Mouse (Mus musculus) CH12.LX (cell line): ENCODE results near the gene Babam2. TPM values are rescaled to one million over a fixed set of nuclear protein-coding genes. Genes with fewer than 3 reads are reported as not detected.
"Not testable (repeated sequence)": the region's sequence is repeated elsewhere in the genome, so short reads cannot be mapped to it uniquely, and the experiment has no call there.

Experiments used
- DNase-seq: peaks from one replicate; pipeline ENCODE4 v3.0.0-alpha.2; 2013; ENCODE audit errors: extremely low read depth
- H3K27ac ChIP-seq: 2 replicates; pipeline ENCODE4 v1.5.1; 2012; ENCODE audit warnings: low read depth, mild to moderate bottlenecking, control low read depth, moderate library complexity; ENCODE audit not compliant: insufficient read depth
- H3K27me3 ChIP-seq: replicated peaks from 2 replicates; pipeline ENCODE3; 2012; ENCODE audit warnings: inconsistent platforms
- H3K36me3 ChIP-seq, 2 experiments: replicated peaks in 1 of 2; 2 replicates each; pipeline versions ENCODE3 to v1.6.1; 2012; ENCODE audit warnings: inconsistent platforms in 1 of 2, low read length in 1 of 2, mild to moderate bottlenecking in 1 of 2, mixed read lengths in 1 of 2, moderate library complexity in 1 of 2; ENCODE audit not compliant: control insufficient read depth in 1 of 2, insufficient read depth in 1 of 2
- H3K4me1 ChIP-seq, 2 experiments: 2 replicates each; pipeline ENCODE4 v1.6.1; 2012; ENCODE audit warnings: inconsistent platforms in 1 of 2, moderate library complexity in 1 of 2; ENCODE audit not compliant: insufficient read depth in 2 of 2, control insufficient read depth in 1 of 2
- H3K4me2 ChIP-seq: 2 replicates; pipeline ENCODE4 v1.6.1; 2012; ENCODE audit warnings: low read depth, mild to moderate bottlenecking, control low read depth; ENCODE audit not compliant: poor library complexity, insufficient read depth, severe bottlenecking
- H3K4me3 ChIP-seq, 3 experiments: fragments of 150-350 bp in 1 of 3; sonication (generic) in 1 of 3; replicated peaks in 1 of 3; 2 replicates each; pipeline versions ENCODE3 to v1.5.1; 2011 to 2012; ENCODE audit warnings: low read depth in 2 of 3, low read length in 2 of 3, mild to moderate bottlenecking in 2 of 3, moderate library complexity in 2 of 3, control low read depth in 1 of 3, improper control_type of control experiment in 1 of 3, inconsistent platforms in 1 of 3, mixed read lengths in 1 of 3; ENCODE audit not compliant: poor library complexity in 1 of 3
- H3K79me2 ChIP-seq: replicated peaks from 2 replicates; pipeline ENCODE4 v1.6.1; 2012; ENCODE audit warnings: mild to moderate bottlenecking, moderate library complexity; ENCODE audit not compliant: control insufficient read depth, poor library complexity, insufficient read depth, severe bottlenecking; ENCODE audit errors: extremely low read depth
- H3K9ac ChIP-seq: 2 replicates; pipeline ENCODE4 v1.6.1; 2012; ENCODE audit warnings: low read depth, mild to moderate bottlenecking, control low read depth, moderate library complexity; ENCODE audit not compliant: insufficient read depth
- H3K9me3 ChIP-seq: replicated peaks from 2 replicates; pipeline ENCODE3; 2012; ENCODE audit warnings: low read length, inconsistent platforms, mixed read lengths
- BHLHE40 ChIP-seq: IDR thresholded peaks from 2 replicates; pipeline ENCODE4 v1.6.1; 2011; ENCODE audit warnings: mild to moderate bottlenecking, low read depth, low read length, improper control_type of control experiment
- E2F4 ChIP-seq: IDR thresholded peaks from 2 replicates; pipeline ENCODE4 v1.6.1; 2011; ENCODE audit warnings: low read depth, low read length, improper control_type of control experiment; ENCODE audit not compliant: insufficient replicate concordance
- ELF1 ChIP-seq: IDR thresholded peaks from 2 replicates; pipeline ENCODE4 v1.6.1; 2014; ENCODE audit warnings: low read depth, mild to moderate bottlenecking, inconsistent platforms, low read length, improper control_type of control experiment
- EP300 ChIP-seq: IDR thresholded peaks from 2 replicates; pipeline ENCODE4 v1.6.1; 2011; ENCODE audit warnings: low read length, improper control_type of control experiment
- ETS1 ChIP-seq: conservative IDR thresholded peaks from 2 replicates; pipeline ENCODE4 v1.6.1; 2012; ENCODE audit warnings: low read depth, mild to moderate bottlenecking, inconsistent platforms, low read length, improper control_type of control experiment, moderate library complexity
- HCFC1 ChIP-seq: IDR thresholded peaks from 2 replicates; pipeline ENCODE4 v1.6.1; 2012; ENCODE audit warnings: low read depth, mild to moderate bottlenecking, inconsistent platforms, low read length, improper control_type of control experiment
- IRF4 ChIP-seq: IDR thresholded peaks from 2 replicates; pipeline ENCODE4 v1.6.1; 2014; ENCODE audit warnings: low read depth, mild to moderate bottlenecking, inconsistent platforms, low read length, improper control_type of control experiment
- JUN ChIP-seq: IDR thresholded peaks from 2 replicates; pipeline ENCODE4 v1.6.1; 2011; ENCODE audit warnings: low read depth, mild to moderate bottlenecking, low read length, improper control_type of control experiment, moderate library complexity; ENCODE audit not compliant: insufficient read depth
- JUND ChIP-seq: conservative IDR thresholded peaks from 2 replicates; pipeline ENCODE4 v1.6.1; 2011; ENCODE audit warnings: low read depth, low read length, improper control_type of control experiment
- KAT2A ChIP-seq: IDR thresholded peaks from 2 replicates; pipeline ENCODE4 v1.6.1; 2012; ENCODE audit warnings: low read length, improper control_type of control experiment, inconsistent platforms; ENCODE audit not compliant: insufficient replicate concordance
- MAFK ChIP-seq: IDR thresholded peaks from 2 replicates; pipeline ENCODE4 v1.6.1; 2011; ENCODE audit warnings: low read length, improper control_type of control experiment; ENCODE audit not compliant: insufficient replicate concordance
- MAX ChIP-seq: IDR thresholded peaks from 2 replicates; pipeline ENCODE4 v1.6.1; 2011; ENCODE audit warnings: low read length, improper control_type of control experiment
- MAZ ChIP-seq: IDR thresholded peaks from 2 replicates; pipeline ENCODE4 v1.6.1; 2012; ENCODE audit warnings: low read depth, mild to moderate bottlenecking, inconsistent platforms, low read length, improper control_type of control experiment, moderate library complexity
- MEF2A ChIP-seq: IDR thresholded peaks from 2 replicates; pipeline ENCODE4 v1.6.1; 2014; ENCODE audit warnings: low read depth, mild to moderate bottlenecking, inconsistent platforms, low read length, improper control_type of control experiment, borderline replicate concordance
- MXI1 ChIP-seq: IDR thresholded peaks from 2 replicates; pipeline ENCODE4 v1.6.1; 2011; ENCODE audit warnings: mild to moderate bottlenecking, low read depth, low read length, improper control_type of control experiment
- MYC ChIP-seq: IDR thresholded peaks from 2 replicates; pipeline ENCODE4 v1.6.1; 2011; ENCODE audit warnings: low read depth, mild to moderate bottlenecking, improper control_type of control experiment, low read length
- NELFE ChIP-seq: IDR thresholded peaks from 2 replicates; pipeline ENCODE4 v1.6.1; 2011; ENCODE audit warnings: low read depth, low read length, improper control_type of control experiment
- NRF1 ChIP-seq: IDR thresholded peaks from 2 replicates; pipeline ENCODE4 v1.6.1; 2014; ENCODE audit warnings: low read depth, mild to moderate bottlenecking, inconsistent platforms, low read length, improper control_type of control experiment, moderate library complexity
- POLR2AphosphoS2 ChIP-seq: IDR thresholded peaks from 2 replicates; pipeline ENCODE4 v1.6.1; 2011; ENCODE audit warnings: low read depth, low read length, improper control_type of control experiment
- USF1 ChIP-seq: IDR thresholded peaks from 2 replicates; pipeline ENCODE4 v1.6.1; 2014; ENCODE audit warnings: low read depth, mild to moderate bottlenecking, inconsistent platforms, low read length, improper control_type of control experiment
- ZC3H11A ChIP-seq: IDR thresholded peaks from 2 replicates; pipeline ENCODE4 v1.6.1; 2012; ENCODE audit warnings: low read depth, mild to moderate bottlenecking, inconsistent platforms, low read length, improper control_type of control experiment
- ZKSCAN1 ChIP-seq: IDR thresholded peaks from 2 replicates; pipeline ENCODE4 v1.6.1; 2012; ENCODE audit warnings: low read depth, inconsistent platforms, low read length, improper control_type of control experiment, borderline replicate concordance
- ZNF384 ChIP-seq: IDR thresholded peaks from 2 replicates; pipeline ENCODE4 v1.6.1; 2012; ENCODE audit warnings: low read depth, low read length, improper control_type of control experiment, inconsistent platforms
- dilution Hi-C: fragments of 300-500 bp; cut with MboI; formaldehyde crosslinking; loops from 2 replicates; pipeline ENCODE4 v1.14.3; 2020; ENCODE audit warnings: low sequenced_read_pairs; ENCODE audit not compliant: extremely low pct_unique_long_range_greater_than_20kb, extremely low pct_ligation_motif_present
- in situ Hi-C: fragments of 300-500 bp; cut with MboI; formaldehyde crosslinking; loops from 3 replicates; pipeline ENCODE4 v1.14.3; 2019; ENCODE audit warnings: low sequenced_read_pairs, low pct_ligation_motif_present, low pct_unique_long_range_greater_than_20kb, mixed read lengths
- polyA plus RNA-seq: library from polyadenylated mRNA; unstranded; fragments of >175 nt; gene quantifications from 2 replicates; pipeline ENCODE4 v1.2.1, GENCODE M21; 2012; ENCODE audit warnings: low read depth; ENCODE audit not compliant: insufficient read length
- total RNA-seq, 2 experiments: library from RNA; depleted of rRNA; stranded (reverse); fragments of 300-350 nt in 1 of 2; fragments of >200 nt in 1 of 2; gene quantifications; 2 replicates each; pipeline ENCODE4 v1.2.3; 2012 to 2014

The Babam2 gene
- total and polyA plus RNA-seq, 3 experiments = 38.2 to 78.0 (median 39.8) TPM

GRCm38 (mm10) chr5:31852786-31853185 is 155.3 kb downstream of the Babam2 start:
- no peak overlapping the region for H3K9ac ChIP-seq
- in situ Hi-C loops = no loop called here
- no peak overlapping the region for H3K4me3 ChIP-seq
- no peak overlapping the region for H3K4me2 ChIP-seq
- no peaks in the 10 kb centered on the region for H3K27me3 ChIP-seq
- H3K9me3 ChIP-seq = no peaks in the 10 kb centered on the region
- no peak for DNase-seq
- H3K36me3 ChIP-seq = no peaks in the 10 kb centered on the region
- H3K27ac ChIP-seq = no peak overlapping the region
- TF ChIP-seq EP300 (no peak), ZC3H11A (no peak), USF1 (no peak), JUND (no peak), MXI1 (no peak), ZNF384 (no peak), NRF1 (no peak), NELFE (no peak), POLR2AphosphoS2 (no peak), IRF4 (no peak), JUN (no peak), MAZ (no peak), MEF2A (no peak), KAT2A (no peak), ZKSCAN1 (no peak), BHLHE40 (no peak), HCFC1 (no peak), E2F4 (no peak)
- H3K4me1 ChIP-seq = no peaks in the 10 kb centered on the region
- dilution Hi-C loops = no loop called here
- H3K79me2 ChIP-seq = no peaks in the 10 kb centered on the region

DNA sequence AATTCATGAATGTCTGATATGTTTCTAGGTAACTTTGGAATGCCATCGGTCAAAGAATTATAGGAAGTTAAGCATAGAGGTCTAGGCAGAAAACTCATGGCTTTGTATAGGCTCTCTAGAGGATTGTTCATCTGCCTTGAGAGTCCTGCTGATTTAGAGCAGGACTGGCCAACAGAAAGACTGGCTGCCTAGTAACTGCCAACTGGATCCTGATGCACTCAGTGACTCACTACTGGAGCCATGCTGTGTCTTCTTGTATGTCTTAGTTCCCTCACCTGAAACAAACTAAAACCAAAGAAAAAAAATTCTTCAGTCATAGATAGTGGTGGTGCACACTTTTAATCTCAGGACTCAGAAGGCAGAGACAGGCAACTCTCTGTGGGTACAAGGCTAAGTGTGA is 156.3 kb downstream of the Babam2 start:
- Histone ChIP-seq H3K4me1 (no peaks in the 10 kb centered on the region), H3K27me3 (no peaks in the 10 kb centered on the region), H3K79me2 (no peaks in the 10 kb centered on the region), H3K36me3 (no peaks in the 10 kb centered on the region), H3K4me2 (no peak overlapping the region), H3K27ac (no peak overlapping the region), H3K9ac (no peak overlapping the region), H3K4me3 (no peak overlapping the region), H3K9me3 (no peaks in the 10 kb centered on the region)
- TF ChIP-seq ZC3H11A = no peak
- no peak for TF ChIP-seq ELF1
- TF ChIP-seq MAX = no peak
- no peak for TF ChIP-seq ZKSCAN1
- no peak for TF ChIP-seq MYC
- no peak for TF ChIP-seq MXI1
- TF ChIP-seq POLR2AphosphoS2 = no peak
- no peak for TF ChIP-seq ETS1
- no peak for TF ChIP-seq MAFK
- in situ Hi-C loops = no loop called here
- dilution Hi-C loops = no loop called here
- no peak for DNase-seq

DNA sequence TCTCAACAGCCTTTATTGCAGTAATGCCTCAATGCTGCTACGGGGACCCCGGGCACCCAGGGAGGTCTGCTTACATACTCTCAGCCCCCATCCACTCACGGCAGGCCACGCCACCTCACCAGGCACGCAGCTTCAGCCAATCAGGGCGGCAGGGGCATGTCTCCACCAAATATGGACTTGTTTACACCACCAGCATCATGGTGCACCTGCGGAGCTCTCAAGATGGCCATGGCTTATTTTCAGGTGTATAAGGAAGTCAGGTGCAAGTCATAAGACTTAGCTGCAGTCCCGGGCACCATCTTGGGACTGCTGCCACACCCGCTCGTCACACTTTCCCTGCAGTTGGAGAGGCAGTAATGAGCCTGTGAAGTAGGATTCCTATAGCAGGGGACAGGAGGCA is 161.4 kb downstream of the Babam2 start:
- H3K4me3 ChIP-seq, H3K4me2 ChIP-seq, DNase-seq, H3K9ac ChIP-seq, H3K27ac ChIP-seq, H3K9me3 ChIP-seq, in situ Hi-C loops, H3K79me2 ChIP-seq, H3K27me3 ChIP-seq, dilution Hi-C loops, H3K36me3 ChIP-seq: not testable (repeated sequence)
- H3K4me1 ChIP-seq = peaks cover 4 to 18% of the 10 kb centered on the region in 2 experiments; a peak in 3 of 4 replicates
